Mouse (Mus musculus) heart, postnatal 0 days (tissue): ENCODE measurements around the gene Plcl1. TPM values are rescaled to one million over a fixed set of nuclear protein-coding genes. Genes with fewer than 3 reads are reported as not detected.

ENCODE experiments used
- ATAC-seq: fragments of 200-750 bp; cut with Nextera tagmentation; 2 replicates; pipeline ENCODE4 v1.8.0; 2017; ENCODE audit warnings: low read depth, moderate number of reproducible peaks, moderate library complexity; ENCODE audit not compliant: insufficient read depth
- DNase-seq: peaks from one replicate; pipeline ENCODE4 v3.0.0-alpha.2; 2016; ENCODE audit warnings: low spot score
- H3K27ac ChIP-seq: fragments of 300-500 bp; sonication (generic); 2 replicates; pipeline ENCODE4 v1.5.1; 2014; ENCODE audit warnings: low read depth, mild to moderate bottlenecking
- H3K27me3 ChIP-seq: fragments of 300-500 bp; sonication (generic); 2 replicates; pipeline ENCODE4 v1.6.1; 2014; ENCODE audit warnings: low read length, mixed read lengths; ENCODE audit not compliant: control insufficient read depth, insufficient read depth
- H3K36me3 ChIP-seq: fragments of 300-500 bp; sonication (generic); replicated peaks from 2 replicates; pipeline ENCODE4 v1.6.1; 2014; ENCODE audit warnings: low read length, mixed read lengths; ENCODE audit not compliant: control insufficient read depth, insufficient read depth
- H3K4me1 ChIP-seq: fragments of 300-500 bp; sonication (generic); 2 replicates; pipeline ENCODE4 v1.6.1; 2014; ENCODE audit warnings: antibody characterized with exemption; ENCODE audit not compliant: control insufficient read depth, insufficient read depth
- H3K4me2 ChIP-seq: fragments of 300-500 bp; sonication (generic); 2 replicates; pipeline ENCODE4 v1.6.1; 2014; ENCODE audit warnings: low read depth, mild to moderate bottlenecking, low read length, moderate library complexity
- H3K4me3 ChIP-seq: fragments of 300-500 bp; sonication (generic); 2 replicates; pipeline ENCODE4 v1.5.1; 2014; ENCODE audit warnings: low read depth, low read length
- H3K9ac ChIP-seq: fragments of 300-500 bp; sonication (generic); replicated peaks from 2 replicates; pipeline ENCODE4 v1.6.1; 2014; ENCODE audit warnings: low read depth, low read length, mixed read lengths
- H3K9me3 ChIP-seq: fragments of 300-500 bp; sonication (generic); replicated peaks from 2 replicates; pipeline ENCODE4 v1.6.1; 2016; ENCODE audit warnings: low read length; ENCODE audit not compliant: control insufficient read depth
- CTCF ChIP-seq: IDR thresholded peaks from 2 replicates; pipeline ENCODE4 v1.5.1; 2016; ENCODE audit warnings: antibody characterized with exemption, control low read depth, low read depth
- EP300 ChIP-seq: IDR thresholded peaks from 2 replicates; pipeline ENCODE4 v1.6.1; 2016; ENCODE audit warnings: antibody characterized with exemption, low read depth
- WGBS: fragments of 180-500 bp; shearing (Covaris S2); extraction: QIAGEN DNeasy Blood & Tissue Kit; methylation state at CpG from one replicate; pipeline ENCODE4 v1.1.7; 2014; 5-methylcytosine and 5-hydroxymethylcytosine counted together
- polyA plus RNA-seq: library from polyadenylated mRNA; unstranded; fragments of >200 nt; fragmentation: Nextera tagmentation; extraction: Ambion mirVana; gene quantifications from 2 replicates; pipeline ENCODE4 v1.2.1, GENCODE M21; 2015
- total RNA-seq: library from RNA; depleted of rRNA; stranded (reverse); fragments of >200 nt; gene quantifications from 2 replicates; pipeline ENCODE4 v1.2.3, GENCODE M21; 2014; ENCODE audit warnings: low replicate concordance

The Plcl1 gene
- total and polyA plus RNA-seq, 2 experiments from 2014 or later: 0.11 to 1.2 TPM

- DNase-seq: no peak
- Histone ChIP-seq H3K27ac (no peak overlapping the region), H3K9me3 (no peaks in the 10 kb centered on the region), H3K4me2 (no peak overlapping the region), H3K4me1 (peaks cover 3% of the 10 kb centered on the region; the same call in 1 of the 2 replicates), H3K9ac (no peak overlapping the region), H3K36me3 (no peaks in the 10 kb centered on the region), H3K4me3 (no peak overlapping the region), H3K27me3 (no peaks in the 10 kb centered on the region)
- WGBS: 86% methylated on average over 2 of the region's 2 CpGs
- ATAC-seq: no peak
- no peak for TF ChIP-seq CTCF
- TF ChIP-seq EP300: no peak
Measured at GRCm38 (mm10) chr1:55617857-55618256, 212.1 kb downstream of the Plcl1 start.

GRCm38 (mm10) chr1:55618617-55619286 is 213.0 kb downstream of the Plcl1 start:
- TF ChIP-seq EP300 (no peak), CTCF (no peak)
- ATAC-seq (no peak), DNase-seq (no peak)
- H3K36me3 ChIP-seq: no peaks in the 10 kb centered on the region
- no peak overlapping the region for H3K27ac ChIP-seq
- no peaks in the 10 kb centered on the region for H3K27me3 ChIP-seq
- no peak overlapping the region for H3K9ac ChIP-seq
- no peaks in the 10 kb centered on the region for H3K9me3 ChIP-seq
- no peaks in the 10 kb centered on the region for H3K4me1 ChIP-seq
- H3K4me2 ChIP-seq: no peak overlapping the region
- H3K4me3 ChIP-seq: no peak overlapping the region
- WGBS: 29% methylated on average over 7 of the region's 7 CpGs

GRCm38 (mm10) chr1:55631496-55631895 is 225.8 kb downstream of the Plcl1 start:
- H3K27ac ChIP-seq: no peak overlapping the region
- no peaks in the 10 kb centered on the region for H3K27me3 ChIP-seq
- DNase-seq (no peak), ATAC-seq (no peak)
- WGBS: 39% methylated on average over 1 of the region's 1 CpGs
- H3K36me3 ChIP-seq: no peaks in the 10 kb centered on the region
- H3K4me2 ChIP-seq: no peak overlapping the region
- no peak overlapping the region for H3K9ac ChIP-seq
- no peaks in the 10 kb centered on the region for H3K9me3 ChIP-seq
- no peaks in the 10 kb centered on the region for H3K4me1 ChIP-seq
- H3K4me3 ChIP-seq: no peak overlapping the region
- no peak for TF ChIP-seq EP300
- no peak for TF ChIP-seq CTCF

- Histone ChIP-seq H3K4me1 (no peaks in the 10 kb centered on the region), H3K27ac (no peak overlapping the region), H3K4me3 (no peak overlapping the region), H3K9me3 (no peaks in the 10 kb centered on the region), H3K36me3 (no peaks in the 10 kb centered on the region), H3K27me3 (no peaks in the 10 kb centered on the region), H3K9ac (no peak overlapping the region), H3K4me2 (no peak overlapping the region)
- WGBS: 73% methylated on average over 2 of the region's 2 CpGs
- TF ChIP-seq EP300 (no peak), CTCF (no peak)
- ATAC-seq (no peak), DNase-seq (no peak)
Measured at GRCm38 (mm10) chr1:55632024-55632423, 226.3 kb downstream of the Plcl1 start.

GRCm38 (mm10) chr1:55633326-55633725 is 227.6 kb downstream of the Plcl1 start:
- Histone ChIP-seq H3K4me3 (no peak overlapping the region), H3K9ac (no peak overlapping the region), H3K9me3 (no peaks in the 10 kb centered on the region), H3K4me2 (no peak overlapping the region), H3K27me3 (no peaks in the 10 kb centered on the region), H3K36me3 (no peaks in the 10 kb centered on the region), H3K27ac (no peak overlapping the region), H3K4me1 (no peaks in the 10 kb centered on the region)
- ATAC-seq (no peak), DNase-seq (no peak)
- TF ChIP-seq EP300 (no peak), CTCF (no peak)
- WGBS: 69% methylated on average over 4 of the region's 4 CpGs
